Mouse (Mus musculus): ENCODE data around the gene Lmna.

Gene Lmna

DNA sequence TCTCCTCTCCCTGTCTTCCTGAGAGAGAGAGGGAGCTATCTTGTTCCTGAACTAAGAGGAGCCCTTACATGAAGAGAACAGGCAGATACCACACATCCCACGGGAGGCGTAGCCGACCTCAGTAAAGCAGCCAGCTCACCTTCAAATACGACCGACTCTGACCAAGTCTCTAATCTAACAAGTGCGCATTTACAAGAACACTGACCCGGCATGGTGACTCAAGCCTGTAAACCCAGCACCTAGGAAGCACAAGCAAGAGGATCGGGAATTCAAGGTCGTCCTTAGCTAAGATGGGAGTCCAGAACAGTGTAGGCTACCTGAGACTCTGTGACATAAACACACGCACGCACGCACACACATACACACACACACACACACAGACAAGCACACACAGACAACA lies 67.3 kb downstream of the Lmna start:
- no peak for DNase-seq

DNA sequence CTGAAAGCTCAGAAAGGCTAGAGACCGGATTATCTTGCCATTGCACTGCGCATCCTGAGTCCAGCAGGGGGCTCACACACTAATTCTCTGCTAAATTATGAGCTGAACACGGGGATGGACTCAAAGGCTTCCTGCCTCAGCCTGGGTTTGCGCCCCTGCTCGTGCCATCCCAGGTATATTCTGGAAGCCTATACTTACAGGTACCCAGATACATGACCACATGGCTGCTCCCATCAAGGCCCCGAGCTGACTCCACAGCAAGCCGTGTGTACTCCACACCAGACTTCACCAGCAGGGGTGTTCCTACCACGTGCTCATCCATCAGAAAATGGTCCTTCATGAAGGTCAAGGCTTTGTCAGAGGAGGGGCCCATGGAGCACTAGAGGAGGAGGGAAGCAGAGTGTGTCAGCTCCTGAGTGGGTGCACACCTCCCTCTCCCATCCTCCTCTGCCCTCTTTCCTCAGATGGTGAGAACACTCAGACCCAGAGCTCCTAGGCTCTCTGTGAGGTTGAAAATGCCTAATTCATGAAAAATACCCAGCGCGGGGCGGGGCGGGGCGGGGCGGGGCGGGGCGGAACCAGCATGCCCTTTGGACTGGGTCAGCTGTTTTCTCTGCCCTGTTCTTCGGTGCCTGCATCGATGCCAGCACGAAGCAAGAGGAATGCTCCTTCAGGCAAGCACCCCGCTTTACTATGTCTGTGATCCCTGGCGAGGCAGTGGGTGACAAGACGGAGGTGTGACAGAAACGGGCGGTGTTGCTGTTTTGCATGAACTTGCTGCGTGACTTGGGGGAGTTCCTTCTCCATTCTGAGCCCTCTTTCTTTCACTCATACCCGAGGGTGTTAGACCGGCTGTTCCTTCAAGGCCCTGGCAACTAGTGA lies 69.0 kb downstream of the Lmna start:
- DNase-seq, result peak; percentile 60 to 72

DNA sequence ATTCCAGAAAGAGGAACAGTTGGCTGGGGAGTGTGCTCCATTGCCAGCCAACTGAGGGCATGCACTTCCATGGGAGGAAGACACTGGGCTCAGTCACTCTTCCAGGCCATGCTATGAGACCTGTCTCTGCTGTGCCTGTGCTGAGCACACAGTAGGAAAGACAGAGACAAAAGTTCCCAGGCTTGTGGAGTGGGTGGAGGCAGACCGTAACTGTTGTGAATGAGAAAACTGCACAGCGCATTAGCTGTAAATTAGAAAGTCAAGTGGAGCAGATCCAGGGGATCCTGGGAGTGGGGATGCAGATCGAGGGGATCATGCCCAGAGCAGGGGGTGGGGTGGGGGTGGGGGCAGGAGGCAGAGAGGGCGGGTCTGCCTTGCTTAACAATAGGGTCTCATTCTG lies 70.2 kb downstream of the Lmna start:
- DNase-seq, result no peak

DNA sequence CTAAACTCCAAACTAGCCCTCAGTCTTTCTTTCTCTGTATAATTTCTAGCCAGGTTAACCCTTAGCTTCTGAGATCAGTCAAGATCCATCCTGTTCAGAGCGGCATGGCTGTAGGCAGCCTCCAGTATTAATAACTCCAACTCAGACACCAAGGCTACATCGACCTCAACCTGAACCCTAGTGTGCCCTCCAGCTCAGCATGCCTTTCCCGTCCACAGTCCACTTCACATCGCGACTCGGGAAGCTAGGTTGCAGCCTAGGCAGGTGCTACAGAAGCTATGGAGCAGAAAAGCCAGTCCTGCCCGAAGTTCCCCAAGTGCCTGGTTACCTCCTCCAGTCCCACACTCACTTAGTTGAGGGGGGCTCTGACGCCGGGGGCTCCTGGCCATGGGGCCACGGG lies 72.3 kb downstream of the Lmna start:
- DNase-seq, result no peak

DNA sequence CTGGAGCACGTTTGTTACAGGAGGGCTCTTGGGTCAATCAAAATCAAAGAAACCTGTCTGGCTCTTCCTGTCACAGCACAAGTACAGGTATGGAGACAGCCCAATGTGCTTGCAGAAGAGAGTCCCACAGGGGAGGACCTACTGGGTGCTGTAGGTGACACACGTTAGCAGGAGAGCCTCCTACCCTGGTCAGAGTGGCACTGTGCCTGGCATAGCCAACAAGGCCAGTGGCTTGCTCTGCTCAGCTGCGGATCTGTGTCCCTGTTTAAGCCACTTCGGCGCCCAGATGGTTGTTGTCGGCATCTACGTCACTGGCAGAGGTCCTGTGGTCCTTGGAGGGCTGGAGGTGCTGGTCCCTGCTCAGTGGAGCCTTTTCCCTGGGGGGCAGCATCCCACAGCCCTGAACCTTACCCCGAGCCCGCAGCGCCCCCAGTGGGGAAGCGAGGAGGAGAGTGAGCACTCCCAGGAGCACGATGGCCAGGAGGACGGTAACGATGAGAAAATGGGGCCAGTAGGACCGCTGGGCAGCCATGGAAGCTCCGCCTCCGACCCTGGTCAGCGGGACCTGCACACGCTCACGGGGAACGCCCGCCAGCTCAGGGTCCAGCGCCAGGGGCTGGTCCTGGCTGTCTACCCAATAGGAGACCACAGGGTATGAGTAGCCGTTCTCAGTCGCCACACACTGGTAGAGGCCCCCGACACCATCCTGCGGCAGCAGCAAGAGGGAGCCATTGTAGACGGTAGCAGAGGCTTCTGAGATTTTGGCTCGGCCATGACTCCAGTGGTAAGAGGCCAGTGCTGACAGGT lies 73.2 kb downstream of the Lmna start:
- DNase-seq, result peak; percentile 79 to 87

DNA sequence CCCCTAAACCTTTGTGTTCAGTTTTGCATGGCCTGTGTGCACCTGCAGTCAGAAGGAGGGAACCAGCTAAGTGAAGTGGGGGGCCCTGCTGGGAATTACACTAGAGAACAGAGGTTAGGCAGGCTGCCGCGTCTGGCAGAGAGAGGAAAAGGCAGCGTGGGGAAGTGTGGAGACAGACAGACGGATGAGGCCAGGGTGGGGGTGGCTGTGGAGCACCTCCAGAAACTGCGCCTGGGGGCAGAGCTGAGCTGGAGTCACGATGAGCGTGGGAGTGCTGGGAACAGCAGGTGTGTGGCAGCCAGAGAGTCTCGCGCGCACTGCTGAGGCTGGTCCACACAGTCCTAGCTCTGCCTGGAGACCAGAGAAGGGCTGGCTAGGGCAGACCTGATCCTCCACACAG lies 74.2 kb downstream of the Lmna start:
- DNase-seq, result no peak

Data from cerebellum, postnatal 14 days (tissue).